Mouse (Mus musculus) induced T-regulatory cell, adult 2 months (primary cell): Measurements from ENCODE around the gene Atp11a.
A peak's percentile ranks its signal among the peaks of the same experiment; 100 is the strongest.

Experiments used
- DNase-seq: peaks from one replicate; pipeline ENCODE4 v3.0.0-alpha.2; 2012; ENCODE audit warnings: low read depth

Gene Atp11a

GRCm38 (mm10) chr8:12756391-12757157, at the start of gene Atp11a:
Gene Atp11a (plus strand): TSS chr8:12757014.
- peak; percentile 86 for DNase-seq

GRCm38 (mm10) chr8:12711623-12712022, 45.2 kb upstream of the Atp11a start:
- DNase-seq: no peak

- DNase-seq: no peak
Measured at GRCm38 (mm10) chr8:12715861-12716585, 40.8 kb upstream of the Atp11a start.

- DNase-seq: no peak
Measured at GRCm38 (mm10) chr8:12719091-12719490, 37.7 kb upstream of the Atp11a start.

- no peak for DNase-seq
Measured at GRCm38 (mm10) chr8:12728644-12729043, 28.2 kb upstream of the Atp11a start.

GRCm38 (mm10) chr8:12730780-12731179, 26.0 kb upstream of the Atp11a start:
- no peak for DNase-seq

- no peak for DNase-seq
Measured at GRCm38 (mm10) chr8:12732431-12732830, 24.4 kb upstream of the Atp11a start.

GRCm38 (mm10) chr8:12739113-12739512, 17.7 kb upstream of the Atp11a start:
- no peak for DNase-seq

- no peak for DNase-seq
Measured at GRCm38 (mm10) chr8:12743390-12743789, 13.4 kb upstream of the Atp11a start.

GRCm38 (mm10) chr8:12748183-12748582, 8.6 kb upstream of the Atp11a start:
- no peak for DNase-seq

GRCm38 (mm10) chr8:12749116-12749515, 7.7 kb upstream of the Atp11a start:
- DNase-seq: no peak

- DNase-seq: no peak
Measured at GRCm38 (mm10) chr8:12753054-12753453, 3.8 kb upstream of the Atp11a start.

- DNase-seq: no peak
Measured at GRCm38 (mm10) chr8:12754115-12754514, 2.7 kb upstream of the Atp11a start.

- DNase-seq: peak; percentile 31
Measured at GRCm38 (mm10) chr8:12755312-12755711, 1.5 kb upstream of the Atp11a start.

GRCm38 (mm10) chr8:12755826-12756225, 988 bp upstream of the Atp11a start:
- DNase-seq: no peak

GRCm38 (mm10) chr8:12757231-12757940, 572 bp downstream of the Atp11a start:
- peak; percentile 37 for DNase-seq

- DNase-seq: no peak
Measured at GRCm38 (mm10) chr8:12759963-12760362, 3.1 kb downstream of the Atp11a start.

- no peak for DNase-seq
Measured at GRCm38 (mm10) chr8:12761873-12762272, 5.1 kb downstream of the Atp11a start.

- DNase-seq: no peak
Measured at GRCm38 (mm10) chr8:12763565-12764108, 6.8 kb downstream of the Atp11a start.

- DNase-seq: no peak
Measured at GRCm38 (mm10) chr8:12764971-12765370, 8.2 kb downstream of the Atp11a start.

GRCm38 (mm10) chr8:12767176-12767575, 10.4 kb downstream of the Atp11a start:
- DNase-seq: no peak

GRCm38 (mm10) chr8:12768747-12769146, 11.9 kb downstream of the Atp11a start:
- DNase-seq: no peak
